In genomic region chr13:80940421-80940820, GRCm38 (mm10) we compare ENCODE assay signal across 8 mouse cellular contexts. TPM values are rescaled to one million over a fixed set of nuclear protein-coding genes. Genes with fewer than 3 reads are reported as not detected.
DNase-seq lines count a peak whose midpoint lies in the region; ATAC-seq and TF ChIP-seq lines count a peak whose summit lies in the region.
"Had no signal": no experiment of that assay in that cellular context is flagged by ENCODE, and none has a peak within 500 bp of the region (broad histone marks: within the 10 kb centered on the region; RNA-seq: fewer than 3 reads in every experiment).

No protein-coding gene starts in this region.

- no peaks in the 10 kb centered on the region for H3K9me3 ChIP-seq in intestine, postnatal 0 days (ENCODE audit: control insufficient read depth)
- no peaks in the 10 kb centered on the region for H3K9me3 ChIP-seq in neural tube, embryonic 15.5 days (replicated peaks)
- H3K9me3 ChIP-seq: liver, embryonic 13.5 days had no signal

- H3K36me3 ChIP-seq in intestine, postnatal 0 days (ENCODE audit: control insufficient read depth, insufficient read depth): no peaks in the 10 kb centered on the region
- no peaks in the 10 kb centered on the region for H3K36me3 ChIP-seq in neural tube, embryonic 15.5 days
- H3K36me3 ChIP-seq: liver, embryonic 13.5 days had no signal

- no peaks in the 10 kb centered on the region for H3K27me3 ChIP-seq in intestine, postnatal 0 days (replicated peaks; ENCODE audit: control insufficient read depth, insufficient read depth, low read length)
- no peaks in the 10 kb centered on the region for H3K27me3 ChIP-seq in neural tube, embryonic 15.5 days (replicated peaks)
- H3K27me3 ChIP-seq: liver, embryonic 13.5 days had no signal

- no peak overlapping the region for H3K4me3 ChIP-seq in intestine, postnatal 0 days (ENCODE audit: low read depth, low read length)
- H3K4me3 ChIP-seq in neural tube, embryonic 15.5 days (replicated peaks): no peak overlapping the region
- H3K4me3 ChIP-seq: liver, embryonic 13.5 days had no signal

- peak; percentile 7; the same call in 1 of the 2 replicates for ATAC-seq in intestine, postnatal 0 days
- no peak for ATAC-seq in neural tube, embryonic 15.5 days (ENCODE audit: low FRiP score)

- peaks cover 10% of the 10 kb centered on the region; the same call in 1 of the 2 replicates for H3K4me1 ChIP-seq in intestine, postnatal 0 days (replicated peaks; ENCODE audit: control insufficient read depth, insufficient read depth, low read length)
- no peaks in the 10 kb centered on the region for H3K4me1 ChIP-seq in neural tube, embryonic 15.5 days
- H3K4me1 ChIP-seq: liver, embryonic 13.5 days had no signal

- no peak for TF ChIP-seq CTCF in intestine, postnatal 0 days (IDR thresholded peaks at IDR 0.05; ENCODE audit: low read depth)

- peak; percentile 24 for DNase-seq in urinary bladder, postnatal 25 days (ENCODE audit: low spot score)
- no peak for DNase-seq in urinary bladder, adult 18-20 months (ENCODE audit: low spot score in 2 of 2)
- peak; percentile 65 to 79 for DNase-seq in gastrocnemius, adult 8-10 months (ENCODE audit: low spot score in 2 of 2)
- DNase-seq in yolk sac, embryonic 10.5 days (ENCODE audit: low spot score): no peak
- no peak for DNase-seq in layer of hippocampus, adult 9-11 months
- DNase-seq: liver, embryonic 13.5 days had no signal

- no peak overlapping the region for H3K4me2 ChIP-seq in intestine, postnatal 0 days (replicated peaks; ENCODE audit: low read depth)
- H3K4me2 ChIP-seq in neural tube, embryonic 15.5 days: no peak overlapping the region
- H3K4me2 ChIP-seq: liver, embryonic 13.5 days had no signal

- 36% methylated on average over 5 of the region's 5 CpGs for WGBS in intestine, postnatal 0 days
- 91% methylated on average over 5 of the region's 5 CpGs for WGBS in neural tube, embryonic 15.5 days

- H3K27ac ChIP-seq in intestine, postnatal 0 days (ENCODE audit: low read depth, low read length): peak overlapping the region; percentile 60
- H3K27ac ChIP-seq in neural tube, embryonic 15.5 days (replicated peaks): no peak overlapping the region
- H3K27ac ChIP-seq: liver, embryonic 13.5 days had no signal

- H3K9ac ChIP-seq in intestine, postnatal 0 days (ENCODE audit: low read depth, low read length): 0 out of 2 replicates have a peak overlapping the region, but pooled peaks have one; percentile 18
- H3K9ac ChIP-seq in neural tube, embryonic 15.5 days (replicated peaks): no peak overlapping the region
- H3K9ac ChIP-seq: liver, embryonic 13.5 days had no signal

RNA-seq across cellular contexts. Expression of gene Arrdc3, which starts 57.2 kb away (rescaled TPM):
- 10 to 100 TPM; 27.5 to 39.1 (median 29.0) TPM for total RNA-seq in gastrocnemius, adult 8-10 months (2022)
- polyA plus RNA-seq in intestine, postnatal 0 days (2015; fragmentation: Nextera tagmentation; extraction: Ambion mirVana): 21.5 and 22.0 TPM in 2 replicates
- polyA plus RNA-seq in neural tube, embryonic 15.5 days (2015; fragmentation: Nextera tagmentation; extraction: Ambion mirVana): 32.3 and 33.2 TPM in 2 replicates

Comparison
In these comparisons a context has a peak if more than half of its experiments do, and no peak if none do; other contexts are left out.
1. DNase-seq: peak in urinary bladder, postnatal 25 days (single experiment) and gastrocnemius, adult 8-10 months (2 of 2); none in urinary bladder, adult 18-20 months (0 of 2), yolk sac, embryonic 10.5 days (single experiment) and layer of hippocampus, adult 9-11 months (single experiment).